Mouse (Mus musculus): Measurements from ENCODE around the gene D430042O09Rik. TPM values are rescaled to one million over a fixed set of nuclear protein-coding genes. Genes with fewer than 3 reads are reported as not detected.

D430042O09Rik gene
- total RNA-seq, 1 experiment from 2014 or later = 37.0 TPM

DNA sequence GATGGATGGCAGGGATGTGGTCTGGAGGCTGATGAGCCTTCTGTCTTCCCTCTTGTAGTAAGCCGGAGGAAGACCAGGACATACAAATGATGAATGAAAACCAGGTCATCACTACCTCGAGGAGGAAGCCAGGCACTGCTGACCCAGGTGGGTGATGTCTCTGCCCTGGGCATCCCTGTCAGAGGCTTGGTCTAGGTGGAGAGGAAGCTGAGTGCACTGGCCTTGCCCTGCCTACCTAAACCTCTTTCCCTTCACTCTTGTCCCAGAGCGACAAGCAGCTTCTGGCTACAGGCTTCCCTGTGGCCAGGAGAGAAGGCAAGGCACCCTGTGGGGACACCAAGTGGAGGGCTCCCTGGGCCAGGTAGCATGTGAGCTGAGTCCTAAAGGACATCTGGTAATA lies 165.2 kb downstream of the D430042O09Rik start:
- DNase-seq = no peak

GRCm38 (mm10) chr7:125873971-125874495 lies 166.3 kb downstream of the D430042O09Rik start:
- peak; percentile 59 for DNase-seq

GRCm38 (mm10) chr7:125878040-125878439 lies 170.4 kb downstream of the D430042O09Rik start:
- DNase-seq = no peak

GRCm38 (mm10) chr7:125883232-125883631 lies 175.5 kb downstream of the D430042O09Rik start:
- DNase-seq = no peak

DNA sequence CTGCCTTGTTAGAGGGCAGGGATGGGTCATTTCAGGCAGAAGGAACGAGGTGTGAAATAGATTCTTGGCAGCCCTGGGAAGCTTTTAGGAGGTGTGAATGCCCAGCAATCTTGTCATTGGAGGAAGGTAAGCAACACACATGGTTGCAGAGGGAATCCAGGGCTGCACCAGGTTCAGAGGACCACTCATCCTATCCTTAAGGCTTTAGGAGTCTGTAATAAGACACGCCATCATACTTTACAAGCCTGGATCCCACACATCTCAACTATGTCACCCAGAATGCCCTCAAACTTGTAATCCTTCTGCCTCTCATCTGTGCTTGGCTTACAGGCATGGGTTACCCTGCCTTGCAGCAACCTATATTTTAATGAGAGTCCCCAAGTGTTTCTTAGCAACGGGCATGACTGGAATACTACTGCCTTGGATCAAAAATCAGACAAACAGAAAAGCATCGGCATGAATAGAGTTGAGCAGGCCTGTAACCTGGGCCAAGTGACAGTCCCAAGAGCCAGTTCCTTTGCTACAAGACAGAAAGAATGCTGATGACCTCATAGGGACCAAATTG lies 178.5 kb downstream of the D430042O09Rik start:
- DNase-seq = no peak

GRCm38 (mm10) chr7:125887124-125887523 lies 179.4 kb downstream of the D430042O09Rik start:
- DNase-seq = no peak

DNA sequence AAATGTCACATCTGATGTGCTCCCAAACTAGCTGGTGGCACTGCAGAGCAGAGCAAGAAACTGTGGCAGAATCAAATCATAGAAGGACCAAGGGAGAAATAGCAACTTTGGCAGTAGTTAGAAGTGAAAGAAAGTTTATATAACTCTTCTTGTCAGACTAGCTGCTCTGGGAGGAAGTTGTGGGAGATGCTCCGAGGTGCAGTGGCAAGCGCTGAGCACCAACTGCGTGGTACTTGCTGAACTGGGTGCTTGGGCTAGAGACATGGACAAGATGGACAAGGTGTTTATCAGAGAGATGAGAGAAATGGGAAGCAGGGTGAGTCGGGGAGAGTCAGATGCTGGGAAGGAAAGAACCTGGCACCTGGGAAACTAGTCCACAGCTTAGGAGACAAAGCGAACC lies 180.1 kb downstream of the D430042O09Rik start:
- no peak for DNase-seq

DNA sequence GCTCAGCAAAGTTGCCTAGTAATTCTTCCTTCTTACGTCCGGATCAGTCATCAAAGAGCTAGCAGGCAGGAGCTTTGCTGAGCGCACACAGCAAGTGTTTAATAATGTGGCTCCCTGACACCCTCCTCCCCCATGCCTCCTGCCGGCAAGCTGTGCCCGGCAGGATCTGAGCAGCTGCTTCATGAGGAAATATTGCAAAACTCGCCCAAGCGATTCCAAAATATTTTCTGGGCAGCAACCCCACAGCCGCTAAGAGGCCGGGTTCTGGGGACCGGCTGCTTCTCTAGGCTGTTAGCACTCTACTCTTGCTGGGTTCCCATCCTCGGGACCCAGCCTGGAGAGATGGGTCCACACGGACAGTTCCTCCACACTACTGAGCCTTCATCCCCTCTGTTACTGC lies 180.7 kb downstream of the D430042O09Rik start:
- DNase-seq = no peak

DNA sequence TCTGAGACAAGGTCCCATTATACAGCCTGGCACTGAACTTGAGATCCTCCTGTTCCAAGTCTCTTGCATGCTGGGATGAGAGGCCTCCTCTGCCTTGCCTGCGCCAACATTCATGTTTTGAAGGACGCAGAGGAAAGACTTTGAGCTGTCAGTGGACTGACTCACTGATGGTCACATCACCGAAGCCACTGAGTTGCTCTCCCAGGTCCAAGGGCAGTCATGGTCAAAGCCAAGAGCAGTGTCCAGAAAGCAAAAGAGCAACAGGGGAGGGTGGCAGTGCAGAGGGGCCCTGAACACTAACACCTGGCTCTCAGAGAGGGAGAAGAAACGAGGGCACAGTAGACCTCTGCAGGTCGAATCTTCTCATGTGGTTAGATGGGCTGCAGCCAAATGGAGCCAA lies 185.9 kb downstream of the D430042O09Rik start:
- DNase-seq = peak; percentile 42

DNA sequence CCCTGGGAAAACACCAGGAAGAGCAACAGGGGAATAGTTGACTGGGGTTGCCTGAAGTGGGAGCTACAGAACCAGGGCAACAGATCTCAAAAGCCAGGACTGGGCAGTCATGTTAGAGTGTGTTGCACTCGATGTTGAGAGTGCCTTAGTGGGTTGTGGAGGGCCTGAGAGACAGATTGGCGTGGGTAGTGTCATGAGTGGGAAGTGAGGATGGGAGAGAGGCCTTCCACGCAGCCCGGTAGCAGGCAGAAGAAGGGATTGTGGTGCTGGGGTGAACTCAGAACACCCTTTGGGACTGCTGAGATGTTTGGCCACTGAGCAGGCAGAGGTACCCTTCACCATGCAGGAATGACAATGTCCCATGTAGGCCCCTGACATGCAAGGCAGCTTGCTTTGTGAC lies 189.4 kb downstream of the D430042O09Rik start:
- no peak for DNase-seq

- DNase-seq = peak; percentile 79
Observed at GRCm38 (mm10) chr7:125899036-125899435, 191.3 kb downstream of the D430042O09Rik start.

DNA sequence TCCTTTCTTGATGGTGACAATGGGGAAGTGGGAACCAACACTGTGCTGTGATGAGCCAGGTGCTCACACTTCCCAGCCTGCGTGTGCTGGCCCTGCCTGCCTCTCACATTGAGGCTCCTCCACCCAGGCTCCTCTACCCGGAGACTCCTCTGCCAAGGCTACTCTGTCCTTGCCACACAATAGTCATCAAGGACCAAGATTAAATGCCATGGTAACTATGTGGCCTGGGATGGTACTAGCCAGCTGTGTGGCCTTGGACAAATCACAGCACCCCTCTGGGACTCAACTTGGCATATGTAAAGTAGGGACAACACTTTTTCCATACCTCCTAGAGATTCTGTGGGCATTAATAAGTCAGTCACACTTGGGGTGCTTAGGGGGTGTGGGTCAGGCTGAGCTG lies 192.2 kb downstream of the D430042O09Rik start:
- peak; percentile 60 for DNase-seq

- no peak for DNase-seq
Observed at GRCm38 (mm10) chr7:125900386-125901161, 192.9 kb downstream of the D430042O09Rik start.

DNA sequence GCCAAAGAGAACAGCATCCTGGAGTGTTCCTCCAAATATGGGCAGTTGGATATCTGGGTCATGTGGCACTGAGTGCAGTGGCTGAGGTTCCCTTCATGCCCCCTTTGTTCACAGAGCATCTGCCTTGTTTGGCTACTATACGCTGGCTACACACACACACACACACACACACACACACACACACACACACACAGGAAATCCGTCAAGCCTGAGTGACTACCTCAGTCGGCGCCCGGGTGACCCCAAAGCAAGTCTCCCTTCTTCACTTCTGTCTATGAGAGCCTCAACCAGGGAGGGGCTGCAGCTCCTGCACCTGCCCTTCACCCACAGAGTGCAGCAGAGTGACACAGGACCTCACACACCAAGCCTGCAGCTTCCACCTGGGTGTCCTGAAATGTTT lies 213.1 kb downstream of the D430042O09Rik start:
- no peak for DNase-seq

DNA sequence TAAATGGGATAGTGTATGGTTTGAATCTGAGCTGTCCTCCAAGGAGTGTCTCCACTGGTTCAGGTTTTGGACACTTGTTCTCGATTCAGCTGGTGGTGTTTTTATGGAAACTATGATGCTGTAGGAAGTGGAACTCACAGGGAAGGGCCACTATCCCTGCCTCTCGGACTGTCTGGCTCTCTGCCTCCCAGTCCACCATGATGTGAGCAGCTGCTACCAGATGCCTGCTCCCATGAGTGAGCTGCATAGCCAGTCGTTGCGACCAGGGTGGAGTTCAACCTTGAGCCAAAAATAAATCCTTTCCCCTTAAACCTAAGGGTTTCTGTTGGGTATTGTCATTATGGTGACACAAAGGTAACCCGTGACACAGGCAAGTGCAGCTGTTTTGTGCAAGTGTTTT lies 216.4 kb downstream of the D430042O09Rik start:
- DNase-seq = no peak

Other genes starting within 250 kb of the D430042O09Rik start
- gene Nsmce1, start 216.3 kb upstream of the D430042O09Rik start, total RNA-seq (2021) = 44.4 and 58.5 TPM in 2 replicates
- 100 and 101 TPM in 2 replicates for gene Il4ra, start 155.8 kb upstream of the D430042O09Rik start, total RNA-seq (2021)
- 0.43 TPM in 1 of 2 replicates, not detected in the other for gene Il21r, start 104.5 kb upstream of the D430042O09Rik start, total RNA-seq (2021)
- 80.2 and 89.2 TPM in 2 replicates for gene Gtf3c1, start 108 bp upstream of the D430042O09Rik start, total RNA-seq (2021)

All from adrenal gland, postnatal 25 days (tissue).